Mouse (Mus musculus): ENCODE results near the gene Gsk3a.

DNA sequence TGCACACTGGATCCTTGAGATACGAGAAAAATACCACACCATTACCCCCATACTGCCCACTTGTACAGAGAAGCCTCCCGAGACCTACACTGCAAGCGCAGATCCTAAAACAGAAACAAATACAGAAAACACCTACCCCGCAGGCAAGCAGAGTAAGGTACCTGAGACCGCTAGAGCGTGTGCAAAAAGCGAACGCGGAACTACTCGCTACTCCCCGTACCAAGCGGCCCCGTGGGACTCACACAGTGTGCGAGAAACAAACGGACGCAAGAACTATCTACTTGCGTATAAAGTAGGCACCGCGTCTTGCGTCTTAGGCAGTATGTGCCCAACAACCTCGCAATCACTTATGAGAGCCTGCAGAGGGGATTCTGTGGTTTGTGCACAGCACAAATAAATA is 55.8 kb downstream of the Gsk3a start:
- TF ChIP-seq CTCF (IDR thresholded peaks at IDR 0.05) = no peak
- TF ChIP-seq EP300 (IDR thresholded peaks at IDR 0.05) = no peak
